Mouse (Mus musculus): ENCODE results near the gene Rad50. TPM values are rescaled to one million over a fixed set of nuclear protein-coding genes. Genes with fewer than 3 reads are reported as not detected.

The Rad50 gene
- polyA plus RNA-seq, 1 experiment from 2014 or later = 20.1 TPM

- H3K27me3 ChIP-seq = peaks cover 8% of the 10 kb centered on the region
- no peak overlapping the region for H3K27ac ChIP-seq (replicated peaks)
- no peak overlapping the region for H3K4me2 ChIP-seq (replicated peaks)
- no peaks in the 10 kb centered on the region for H3K4me1 ChIP-seq
- no peak overlapping the region for H3K4me3 ChIP-seq
- 0 out of 2 replicates have a peak, but pooled peaks cover 4% of the 10 kb centered on the region for H3K9me3 ChIP-seq
- no peak for ATAC-seq (ENCODE audit: low FRiP score, low read depth)
- no peak overlapping the region for H3K9ac ChIP-seq (replicated peaks)
- 70% methylated on average over 17 of the region's 17 CpGs for WGBS
- no peaks in the 10 kb centered on the region for H3K36me3 ChIP-seq
These were observed 80.2 kb downstream of the Rad50 start for GRCm38 (mm10) chr11:53626802-53627373.

- no peak overlapping the region for H3K9ac ChIP-seq (replicated peaks)
- H3K9me3 ChIP-seq = 0 out of 2 replicates have a peak, but pooled peaks cover 4% of the 10 kb centered on the region
- H3K27ac ChIP-seq (replicated peaks) = no peak overlapping the region
- H3K4me2 ChIP-seq (replicated peaks) = no peak overlapping the region
- H3K4me1 ChIP-seq = no peaks in the 10 kb centered on the region
- H3K36me3 ChIP-seq = no peaks in the 10 kb centered on the region
- H3K27me3 ChIP-seq = peaks cover 8% of the 10 kb centered on the region
- H3K4me3 ChIP-seq = no peak overlapping the region
- 100% methylated on average over 2 of the region's 2 CpGs for WGBS
- ATAC-seq (ENCODE audit: low FRiP score, low read depth) = no peak
These were observed 83.0 kb downstream of the Rad50 start for GRCm38 (mm10) chr11:53624124-53624523.

GRCm38 (mm10) chr11:53623573-53623972, 83.5 kb downstream of the Rad50 start:
- Histone ChIP-seq H3K9me3 (0 out of 2 replicates have a peak, but pooled peaks cover 4% of the 10 kb centered on the region), H3K9ac (replicated peaks) (no peak overlapping the region), H3K4me3 (no peak overlapping the region), H3K4me1 (no peaks in the 10 kb centered on the region), H3K27ac (replicated peaks) (no peak overlapping the region), H3K27me3 (peaks cover 8% of the 10 kb centered on the region; the same call in 1 of the 2 replicates), H3K4me2 (replicated peaks) (no peak overlapping the region), H3K36me3 (no peaks in the 10 kb centered on the region)
- WGBS = 96% methylated on average over 9 of the region's 9 CpGs
- ATAC-seq (ENCODE audit: low FRiP score, low read depth) = no peak

GRCm38 (mm10) chr11:53622440-53622806, 84.7 kb downstream of the Rad50 start:
- Histone ChIP-seq H3K27me3 (0 out of 2 replicates have a peak, but pooled peaks cover 4% of the 10 kb centered on the region), H3K4me3 (no peak overlapping the region), H3K27ac (replicated peaks) (no peak overlapping the region), H3K36me3 (no peaks in the 10 kb centered on the region), H3K9me3 (0 out of 2 replicates have a peak, but pooled peaks cover 4% of the 10 kb centered on the region), H3K4me1 (no peaks in the 10 kb centered on the region), H3K9ac (replicated peaks) (no peak overlapping the region), H3K4me2 (replicated peaks) (no peak overlapping the region)
- 88% methylated on average over 6 of the region's 6 CpGs for WGBS
- ATAC-seq (ENCODE audit: low FRiP score, low read depth) = no peak

- H3K4me1 ChIP-seq = no peaks in the 10 kb centered on the region
- H3K27ac ChIP-seq (replicated peaks) = no peak overlapping the region
- no peak overlapping the region for H3K4me3 ChIP-seq
- 89% methylated on average over 11 of the region's 11 CpGs for WGBS
- 0 out of 2 replicates have a peak, but pooled peaks cover 4% of the 10 kb centered on the region for H3K9me3 ChIP-seq
- H3K4me2 ChIP-seq (replicated peaks) = no peak overlapping the region
- ATAC-seq (ENCODE audit: low FRiP score, low read depth) = no peak
- H3K36me3 ChIP-seq = no peaks in the 10 kb centered on the region
- no peaks in the 10 kb centered on the region for H3K27me3 ChIP-seq
- no peak overlapping the region for H3K9ac ChIP-seq (replicated peaks)
These were observed 85.3 kb downstream of the Rad50 start for GRCm38 (mm10) chr11:53621582-53622439.

GRCm38 (mm10) chr11:53620094-53620493, 87.0 kb downstream of the Rad50 start:
- Histone ChIP-seq H3K27ac (replicated peaks) (no peak overlapping the region), H3K4me2 (replicated peaks) (no peak overlapping the region), H3K9me3 (0 out of 2 replicates have a peak, but pooled peaks cover 4% of the 10 kb centered on the region), H3K9ac (replicated peaks) (no peak overlapping the region), H3K36me3 (no peaks in the 10 kb centered on the region), H3K4me1 (no peaks in the 10 kb centered on the region; the same call in 1 of the 2 replicates), H3K27me3 (no peaks in the 10 kb centered on the region), H3K4me3 (no peak overlapping the region)
- ATAC-seq (ENCODE audit: low FRiP score, low read depth) = no peak
- 92% methylated on average over 4 of the region's 4 CpGs for WGBS

- no peak overlapping the region for H3K9ac ChIP-seq (replicated peaks)
- ATAC-seq (ENCODE audit: low FRiP score, low read depth) = no peak
- H3K4me1 ChIP-seq = no peaks in the 10 kb centered on the region; the same call in 1 of the 2 replicates
- no peak overlapping the region for H3K4me2 ChIP-seq (replicated peaks)
- H3K36me3 ChIP-seq = no peaks in the 10 kb centered on the region
- H3K27me3 ChIP-seq = no peaks in the 10 kb centered on the region
- H3K4me3 ChIP-seq = no peak overlapping the region
- WGBS = 70% methylated on average over 6 of the region's 6 CpGs
- H3K9me3 ChIP-seq = 0 out of 2 replicates have a peak, but pooled peaks cover 4% of the 10 kb centered on the region
- no peak overlapping the region for H3K27ac ChIP-seq (replicated peaks)
These were observed 87.7 kb downstream of the Rad50 start for GRCm38 (mm10) chr11:53619428-53619827.

GRCm38 (mm10) chr11:53618619-53619198, 88.4 kb downstream of the Rad50 start, which contains the start of gene Il4:
Il4 (minus strand) TSS chr11:53618669.
- Histone ChIP-seq H3K4me3 (no peak within 1 kb of the TSS), H3K4me1 (no peaks in the 10 kb centered on the region; the same call in 1 of the 2 replicates), H3K9me3 (no peaks in the 10 kb centered on the region), H3K27ac (replicated peaks) (no peak within 1 kb of the TSS), H3K27me3 (no peaks in the 10 kb centered on the region), H3K9ac (replicated peaks) (no peak within 1 kb of the TSS), H3K4me2 (replicated peaks) (no peak within 1 kb of the TSS), H3K36me3 (no peaks in the 10 kb centered on the region)
- 84% methylated on average over 7 of the region's 7 CpGs for WGBS
- no peak for ATAC-seq (ENCODE audit: low FRiP score, low read depth)

- no peaks in the 10 kb centered on the region; the same call in 1 of the 2 replicates for H3K4me1 ChIP-seq
- 61% methylated on average over 4 of the region's 4 CpGs for WGBS
- H3K27me3 ChIP-seq = no peaks in the 10 kb centered on the region
- no peaks in the 10 kb centered on the region for H3K36me3 ChIP-seq
- no peaks in the 10 kb centered on the region for H3K9me3 ChIP-seq
- H3K27ac ChIP-seq (replicated peaks) = no peak overlapping the region
- no peak overlapping the region for H3K4me2 ChIP-seq (replicated peaks)
- no peak overlapping the region for H3K4me3 ChIP-seq
- H3K9ac ChIP-seq (replicated peaks) = no peak overlapping the region
- no peak for ATAC-seq (ENCODE audit: low FRiP score, low read depth)
These were observed 89.5 kb downstream of the Rad50 start for GRCm38 (mm10) chr11:53617562-53618109.

GRCm38 (mm10) chr11:53616748-53617558, 90.2 kb downstream of the Rad50 start:
- no peak for ATAC-seq (ENCODE audit: low FRiP score, low read depth)
- no peaks in the 10 kb centered on the region for H3K36me3 ChIP-seq
- no peaks in the 10 kb centered on the region for H3K27me3 ChIP-seq
- H3K27ac ChIP-seq (replicated peaks) = no peak overlapping the region
- WGBS = 84% methylated on average over 8 of the region's 8 CpGs
- no peak overlapping the region for H3K4me2 ChIP-seq (replicated peaks)
- H3K9ac ChIP-seq (replicated peaks) = no peak overlapping the region
- H3K9me3 ChIP-seq = no peaks in the 10 kb centered on the region
- no peaks in the 10 kb centered on the region; the same call in 1 of the 2 replicates for H3K4me1 ChIP-seq
- no peak overlapping the region for H3K4me3 ChIP-seq

GRCm38 (mm10) chr11:53615575-53615974, 91.5 kb downstream of the Rad50 start:
- 98% methylated on average over 8 of the region's 8 CpGs for WGBS
- no peaks in the 10 kb centered on the region for H3K27me3 ChIP-seq
- no peaks in the 10 kb centered on the region; the same call in 1 of the 2 replicates for H3K4me1 ChIP-seq
- no peak overlapping the region for H3K4me3 ChIP-seq
- H3K9me3 ChIP-seq = no peaks in the 10 kb centered on the region
- no peak overlapping the region for H3K27ac ChIP-seq (replicated peaks)
- no peaks in the 10 kb centered on the region for H3K36me3 ChIP-seq
- no peak for ATAC-seq (ENCODE audit: low FRiP score, low read depth)
- H3K4me2 ChIP-seq (replicated peaks) = no peak overlapping the region
- no peak overlapping the region for H3K9ac ChIP-seq (replicated peaks)

Data from midbrain, embryonic 12.5 days (tissue).